Mouse (Mus musculus) cerebellum, postnatal 4 days (tissue): ENCODE results near the gene Csrnp3.

ENCODE experiments used
- DNase-seq, 2 experiments: peaks; one replicate each; pipeline ENCODE4 v3.0.0; 2022; ENCODE audit warnings: low spot score in 2 of 2, mixed read lengths in 1 of 2

The Csrnp3 gene

GRCm38 (mm10) chr2:65864778-65865339 lies 19.3 kb downstream of the Csrnp3 start:
- no peak for DNase-seq

- no peak for DNase-seq
Observed at GRCm38 (mm10) chr2:65870919-65871582, 25.5 kb downstream of the Csrnp3 start.

- DNase-seq = no peak
Observed at GRCm38 (mm10) chr2:65891590-65891989, 46.0 kb downstream of the Csrnp3 start.

- no peak for DNase-seq
Observed at GRCm38 (mm10) chr2:65893241-65893640, 47.7 kb downstream of the Csrnp3 start.

GRCm38 (mm10) chr2:65894299-65894698 lies 48.7 kb downstream of the Csrnp3 start:
- DNase-seq = no peak

- peak in 1 of 2 experiments; percentile 26 for DNase-seq
Observed at GRCm38 (mm10) chr2:65896542-65896941, 51.0 kb downstream of the Csrnp3 start.

GRCm38 (mm10) chr2:65897084-65897483 lies 51.5 kb downstream of the Csrnp3 start:
- DNase-seq = no peak

- no peak for DNase-seq
Observed at GRCm38 (mm10) chr2:65899478-65899877, 53.9 kb downstream of the Csrnp3 start.

- no peak for DNase-seq
Observed at GRCm38 (mm10) chr2:65908526-65908925, 63.0 kb downstream of the Csrnp3 start.

- no peak for DNase-seq
Observed at GRCm38 (mm10) chr2:65909724-65910521, 64.4 kb downstream of the Csrnp3 start.

- no peak for DNase-seq
Observed at GRCm38 (mm10) chr2:65915994-65916393, 70.4 kb downstream of the Csrnp3 start.

GRCm38 (mm10) chr2:65920651-65921412 lies 75.3 kb downstream of the Csrnp3 start:
- no peak for DNase-seq

GRCm38 (mm10) chr2:65925363-65925941 lies 79.9 kb downstream of the Csrnp3 start:
- no peak for DNase-seq

- DNase-seq = no peak
Observed at GRCm38 (mm10) chr2:65926935-65927708, 81.6 kb downstream of the Csrnp3 start.

GRCm38 (mm10) chr2:65929286-65929685 lies 83.7 kb downstream of the Csrnp3 start:
- no peak for DNase-seq

GRCm38 (mm10) chr2:65929927-65930326 lies 84.4 kb downstream of the Csrnp3 start:
- peak in 1 of 2 experiments; percentile 38 for DNase-seq

GRCm38 (mm10) chr2:65931313-65931712 lies 85.7 kb downstream of the Csrnp3 start:
- no peak for DNase-seq

- peak; percentile 46 to 74 for DNase-seq
Observed at GRCm38 (mm10) chr2:65931841-65932311, 86.3 kb downstream of the Csrnp3 start.

GRCm38 (mm10) chr2:65934099-65934498 lies 88.5 kb downstream of the Csrnp3 start:
- no peak for DNase-seq

GRCm38 (mm10) chr2:65938900-65939299 lies 93.3 kb downstream of the Csrnp3 start:
- no peak for DNase-seq

- DNase-seq = peak in 1 of 2 experiments; percentile 19
Observed at GRCm38 (mm10) chr2:65940351-65940750, 94.8 kb downstream of the Csrnp3 start.
